Comparison of ENCODE assay signal across 16 mouse cellular contexts in genomic region chr14:78282490-78282889, GRCm38 (mm10). TPM values are rescaled to one million over a fixed set of nuclear protein-coding genes. Genes with fewer than 3 reads are reported as not detected.
DNase-seq lines count a peak whose midpoint lies in the region; ATAC-seq and TF ChIP-seq lines count a peak whose summit lies in the region.
"Had no signal": no experiment of that assay in that cellular context is flagged by ENCODE, and none has a peak within 500 bp of the region (broad histone marks: within the 10 kb centered on the region; RNA-seq: fewer than 3 reads in every experiment).

No protein-coding gene starts in this region.

- no peak overlapping the region for H3K4me3 ChIP-seq in hindbrain, postnatal 0 days (ENCODE audit: low read length)
- no peak overlapping the region for H3K4me3 ChIP-seq in hindbrain, embryonic 13.5 days
- H3K4me3 ChIP-seq: embryonic facial prominence, embryonic 13.5 days; lung, embryonic 15.5 days; midbrain, embryonic 12.5 days had no signal

- H3K4me1 ChIP-seq in hindbrain, postnatal 0 days (ENCODE audit: insufficient read depth, low read length), result no peaks in the 10 kb centered on the region
- H3K4me1 ChIP-seq in hindbrain, embryonic 13.5 days (replicated peaks), result peaks cover 9% of the 10 kb centered on the region
- H3K4me1 ChIP-seq: lung, embryonic 15.5 days had no signal

- no peak for ATAC-seq in hindbrain, postnatal 0 days
- no peak for ATAC-seq in hindbrain, embryonic 13.5 days (ENCODE audit: low FRiP score)
- ATAC-seq: Patski had no signal

- H3K9ac ChIP-seq in hindbrain, postnatal 0 days (replicated peaks; ENCODE audit: low read length), result no peak overlapping the region
- no peak overlapping the region for H3K9ac ChIP-seq in hindbrain, embryonic 13.5 days
- H3K9ac ChIP-seq: embryonic facial prominence, embryonic 13.5 days; lung, embryonic 15.5 days; midbrain, embryonic 12.5 days had no signal

- WGBS in hindbrain, postnatal 0 days, result 42% methylated on average over 11 of the region's 11 CpGs
- WGBS in hindbrain, embryonic 13.5 days, result 72% methylated on average over 11 of the region's 11 CpGs

- no peaks in the 10 kb centered on the region for H3K27me3 ChIP-seq in hindbrain, postnatal 0 days (ENCODE audit: insufficient read depth, low read length)
- H3K27me3 ChIP-seq in hindbrain, embryonic 13.5 days, result 0 out of 2 replicates have a peak, but pooled peaks cover 5% of the 10 kb centered on the region
- H3K27me3 ChIP-seq: CH12.LX; lung, embryonic 15.5 days had no signal

- TF ChIP-seq CTCF in hindbrain, postnatal 0 days (IDR thresholded peaks at IDR 0.05; ENCODE audit: low read depth), result peak; percentile 38
- TF ChIP-seq CTCF in brain, embryonic 14.5 days (IDR thresholded peaks at IDR 0.05; ENCODE audit: borderline replicate concordance, extremely low read depth, insufficient read depth, insufficient read length), result no peak

- H3K27ac ChIP-seq in hindbrain, postnatal 0 days, result no peak overlapping the region
- no peak overlapping the region for H3K27ac ChIP-seq in hindbrain, embryonic 13.5 days
- H3K27ac ChIP-seq: embryonic facial prominence, embryonic 13.5 days; lung, embryonic 15.5 days; midbrain, embryonic 12.5 days had no signal

- H3K9me3 ChIP-seq in hindbrain, postnatal 0 days (ENCODE audit: low read length), result no peaks in the 10 kb centered on the region
- H3K9me3 ChIP-seq in hindbrain, embryonic 13.5 days, result no peaks in the 10 kb centered on the region
- H3K9me3 ChIP-seq: embryonic facial prominence, embryonic 13.5 days; lung, embryonic 15.5 days; midbrain, embryonic 12.5 days had no signal

- TF ChIP-seq POLR2A in brain, embryonic 14.5 days (IDR thresholded peaks at IDR 0.05; ENCODE audit: borderline replicate concordance, extremely low read depth, insufficient read depth, insufficient read length, poor library complexity, severe bottlenecking), result no peak

- H3K36me3 ChIP-seq in hindbrain, postnatal 0 days (ENCODE audit: insufficient read depth, low read length), result no peaks in the 10 kb centered on the region
- no peaks in the 10 kb centered on the region for H3K36me3 ChIP-seq in hindbrain, embryonic 13.5 days
- H3K36me3 ChIP-seq: embryonic facial prominence, embryonic 13.5 days; lung, embryonic 15.5 days; midbrain, embryonic 12.5 days had no signal

- DNase-seq in hindbrain, postnatal 0 days (ENCODE audit: low spot score), result peak; percentile 38
- DNase-seq in brain, embryonic 14.5 days (ENCODE audit: low read depth), result peak; percentile 84
- peak; percentile 45 for DNase-seq in layer of hippocampus, adult 9-11 months
- DNase-seq in right cerebral cortex, postnatal 14 days, result peak; percentile 27
- no peak for DNase-seq in retina, embryonic 14.5 days (ENCODE audit: low spot score)
- no peak for DNase-seq in adrenal gland, adult 18-20 months (ENCODE audit: low spot score in 2 of 2)
- DNase-seq: adrenal gland, adult 8-10 months; kidney, adult 11 months; kidney, postnatal 4 days; thymus, postnatal 25 days had no signal

- H3K4me2 ChIP-seq in hindbrain, postnatal 0 days (ENCODE audit: low read depth, low read length), result no peak overlapping the region
- no peak overlapping the region for H3K4me2 ChIP-seq in hindbrain, embryonic 13.5 days
- H3K4me2 ChIP-seq: embryonic facial prominence, embryonic 13.5 days; lung, embryonic 15.5 days; midbrain, embryonic 12.5 days had no signal

RNA-seq across cellular contexts. Expression of gene Tnfsf11, which starts 25.4 kb away (rescaled TPM):
- total RNA-seq in hindbrain, postnatal 0 days (2014; rRNA removed), result not detected in 2 replicates
- polyA plus RNA-seq in hindbrain, postnatal 0 days (2015; fragmentation: Nextera tagmentation; extraction: Ambion mirVana), result not detected in 2 replicates
- polyA plus RNA-seq in hindbrain, embryonic 13.5 days (2015; fragmentation: Nextera tagmentation; extraction: Ambion mirVana), result not detected in 2 replicates
- 0.12 and 0.15 TPM in 2 replicates for polyA plus RNA-seq in brain, embryonic 14.5 days (2012; rRNA removed)
- total RNA-seq in adrenal gland, adult 18-20 months (2021), result not detected
- total RNA-seq: adrenal gland, adult 8-10 months had no signal
- polyA plus RNA-seq: Patski had no signal

Comparison
In these comparisons a context has a peak if more than half of its experiments do, and no peak if none do; other contexts are left out.
1. DNase-seq: peak in hindbrain, postnatal 0 days (single experiment), brain, embryonic 14.5 days (single experiment), layer of hippocampus, adult 9-11 months (single experiment) and right cerebral cortex, postnatal 14 days (single experiment); none in retina, embryonic 14.5 days (single experiment) and adrenal gland, adult 18-20 months (0 of 2).